Mouse (Mus musculus) embryonic stem cell, embryonic (primary cell): ENCODE results near the gene Phf13.

ENCODE experiments used
- CTCF ChIA-PET, 4 experiments: fragments of 300-600 bp in 2 of 4; fragments of 350-600 bp in 2 of 4; sonication (Branson Sonifier 250); formaldehyde crosslinking; loops; one replicate each; lab custom pipeline; 2022; ENCODE audit warnings: inconsistent platforms in 2 of 4; lab: Charles Lee
- POLR2A ChIA-PET, 4 experiments: fragments of 300-600 bp in 2 of 4; fragments of 350-600 bp in 2 of 4; sonication (Branson Sonifier 250); formaldehyde crosslinking; loops; one replicate each; lab custom pipeline; 2022; ENCODE audit warnings: antibody characterized with exemption in 4 of 4, inconsistent platforms in 1 of 4; lab: Charles Lee

The Phf13 gene

GRCm38 (mm10) chr4:151988342-151989109, 7.5 kb downstream of the Phf13 start, which contains the start of gene Thap3:
Gene Thap3, minus strand, starts transcription at chr4:151988997.
- POLR2A ChIA-PET = interaction anchor here in 3 of 4 experiments (0.6 to 5.3 kb wide), 19 partner anchors 8 to 323 kb away, joined by 3 to 42 read pairs (median 4); partner anchors contain the start of genes Klhl21 (in 3 of the 3), Nol9 (in 2 of the 3), Tas1r1 (in 2 of the 3) and Zbtb48 (in 2 of the 3)
- CTCF ChIA-PET = interaction anchor here (0.5 to 2.5 kb wide), 18 partner anchors 8 to 199 kb away, joined by 3 to 13 read pairs (median 4); partner anchors contain the start of gene Nol9 (in 2 of the 4)

GRCm38 (mm10) chr4:151988014-151988341, 8.1 kb downstream of the Phf13 start:
- ChIA-PET POLR2A (interaction anchor here in 3 of 4 experiments (0.7 to 5.3 kb wide), 10 partner anchors 8 to 337 kb away, joined by 3 to 42 read pairs (median 4); partner anchors contain the start of genes Klhl21 (in 2 of the 3), Phf13 (in 1 of the 3) and Rpl22 (in 1 of the 3)), CTCF (interaction anchor here in 1 of 4 experiments (0.6 to 1.1 kb wide), 2 partner anchors 15 to 68 kb away, joined by 3 read pairs; no protein-coding TSS in a partner anchor)

GRCm38 (mm10) chr4:151986650-151987049, 9.4 kb downstream of the Phf13 start:
- ChIA-PET POLR2A (interaction anchor here in 2 of 4 experiments (0.8 to 1.9 kb wide), 8 partner anchors 13 to 115 kb away, joined by 3 to 7 read pairs (median 4); partner anchors contain the start of genes Klhl21 (in 1 of the 2) and Zbtb48 (in 1 of the 2)), CTCF (interaction anchor here in 3 of 4 experiments (0.6 to 2.6 kb wide), 10 partner anchors 9 to 857 kb away, joined by 3 to 8 read pairs (median 4); partner anchors contain the start of gene Dnajc11 (in 1 of the 3))

- POLR2A ChIA-PET = interaction anchor here in 3 of 4 experiments (0.6 to 1.7 kb wide), 6 partner anchors 12 to 103 kb away, joined by 3 to 7 read pairs (median 4); partner anchors contain the start of genes Klhl21 (in 2 of the 3) and Zbtb48 (in 1 of the 3)
- CTCF ChIA-PET = interaction anchor here in 3 of 4 experiments (0.6 to 2.6 kb wide), 8 partner anchors 8 to 168 kb away, joined by 3 to 8 read pairs (median 4); partner anchors contain the start of gene Dnajc11 (in 1 of the 3)
Observed at GRCm38 (mm10) chr4:151985886-151986285, 10.2 kb downstream of the Phf13 start.

GRCm38 (mm10) chr4:151983560-151983959, 12.5 kb downstream of the Phf13 start:
- POLR2A ChIA-PET = interaction anchor here (0.6 to 2.5 kb wide), 30 partner anchors 8 to 508 kb away, joined by 3 to 10 read pairs (median 4); partner anchors contain the start of genes Phf13 (in 3 of the 4), Klhl21 (in 2 of the 4), Espn (in 1 of the 4) and Tas1r1 (in 1 of the 4)
- CTCF ChIA-PET = interaction anchor here (0.5 to 4.4 kb wide), 18 partner anchors 9 to 642 kb away, joined by 3 to 47 read pairs (median 4); partner anchors contain the start of genes Dnajc11 (in 1 of the 4), Phf13 (in 1 of the 4), Rnf207 (in 1 of the 4) and Zbtb48 (in 1 of the 4)

GRCm38 (mm10) chr4:151983043-151983442, 13.0 kb downstream of the Phf13 start:
- POLR2A ChIA-PET = interaction anchor here (0.6 to 2.5 kb wide), 26 partner anchors 8 to 225 kb away, joined by 3 to 10 read pairs (median 4); partner anchors contain the start of genes Phf13 (in 3 of the 4), Klhl21 (in 2 of the 4), Tas1r1 (in 1 of the 4) and Zbtb48 (in 1 of the 4)
- CTCF ChIA-PET = interaction anchor here (0.5 to 4.4 kb wide), 17 partner anchors 9 to 1333 kb away, joined by 3 to 47 read pairs (median 4); partner anchors contain the start of genes Dnajc11 (in 1 of the 4), Phf13 (in 1 of the 4), Rnf207 (in 1 of the 4) and Zbtb48 (in 1 of the 4)

- ChIA-PET POLR2A (interaction anchor here (0.7 to 2.4 kb wide), 27 partner anchors 7 to 78 kb away, joined by 3 to 11 read pairs (median 4); partner anchors contain the start of genes Klhl21 (in 3 of the 4), Nol9 (in 2 of the 4), Phf13 (in 2 of the 4) and Zbtb48 (in 2 of the 4)), CTCF (interaction anchor here (0.6 to 4.4 kb wide), 62 partner anchors 8 to 267 kb away, joined by 3 to 47 read pairs (median 4); partner anchors contain the start of genes Klhl21 (in 3 of the 4), Nol9 (in 2 of the 4), Tas1r1 (in 2 of the 4) and Dnajc11 (in 1 of the 4))
Observed at GRCm38 (mm10) chr4:151981363-151981762, 14.7 kb downstream of the Phf13 start.

GRCm38 (mm10) chr4:151980699-151981098, 15.4 kb downstream of the Phf13 start:
- CTCF ChIA-PET = interaction anchor here (0.6 to 4.4 kb wide), 57 partner anchors 8 to 206 kb away, joined by 3 to 47 read pairs (median 4); partner anchors contain the start of genes Thap3 (in 3 of the 4), Nol9 (in 2 of the 4), Phf13 (in 2 of the 4) and Tas1r1 (in 2 of the 4)

GRCm38 (mm10) chr4:151977748-151978147, 18.3 kb downstream of the Phf13 start:
- ChIA-PET CTCF (interaction anchor here in 3 of 4 experiments (0.6 to 1.7 kb wide), 5 partner anchors 9 to 1170 kb away, joined by 3 read pairs; partner anchors contain the start of gene Zbtb48 (in 1 of the 3)), POLR2A (interaction anchor here in 2 of 4 experiments (0.6 to 1.2 kb wide), 2 partner anchors 27 to 32 kb away, joined by 3 read pairs; no protein-coding TSS in a partner anchor)

More at GRCm38 (mm10) chr4:151980699-151981098, 15.4 kb downstream of the Phf13 start:
- POLR2A ChIA-PET = interaction anchor here (1.0 to 2.4 kb wide), 21 partner anchors 8 to 62 kb away, joined by 3 to 11 read pairs (median 5); partner anchors contain the start of genes Klhl21 (in 3 of the 4), Nol9 (in 2 of the 4), Tas1r1 (in 2 of the 4) and Zbtb48 (in 2 of the 4)

- ChIA-PET CTCF (interaction anchor here (0.6 to 4.7 kb wide), 19 partner anchors 9 to 213 kb away, joined by 3 to 57 read pairs (median 3); partner anchors contain the start of genes Dnajc11 (in 2 of the 4), Phf13 (in 2 of the 4), Klhl21 (in 1 of the 4) and Nol9 (in 1 of the 4)), POLR2A (interaction anchor here in 2 of 4 experiments (1.0 to 3.9 kb wide), 7 partner anchors 12 to 42 kb away, joined by 3 to 15 read pairs (median 4); partner anchors contain the start of genes Klhl21 (in 2 of the 2) and Dnajc11 (in 1 of the 2))
Observed at GRCm38 (mm10) chr4:151975441-151975840, 20.6 kb downstream of the Phf13 start.

GRCm38 (mm10) chr4:151972221-151972967, 23.7 kb downstream of the Phf13 start:
- CTCF ChIA-PET = interaction anchor here (0.6 to 4.7 kb wide), 78 partner anchors 8 to 489 kb away, joined by 3 to 57 read pairs (median 4); partner anchors contain the start of genes Dnajc11 (in 4 of the 4), Thap3 (in 3 of the 4), Phf13 (in 2 of the 4) and Tas1r1 (in 2 of the 4)
- POLR2A ChIA-PET = interaction anchor here (0.6 to 7.0 kb wide), 28 partner anchors 8 to 1703 kb away, joined by 3 to 55 read pairs (median 4); partner anchors contain the start of genes Klhl21 (in 2 of the 4), Camta1 (in 1 of the 4), Nol9 (in 1 of the 4) and Phf13 (in 1 of the 4)

- ChIA-PET CTCF (interaction anchor here (0.5 to 3.4 kb wide), 10 partner anchors 8 to 1559 kb away, joined by 3 to 32 read pairs (median 4); partner anchors contain the start of gene Phf13 (in 1 of the 4)), POLR2A (interaction anchor here in 2 of 4 experiments (0.5 to 7.0 kb wide), 13 partner anchors 8 to 569 kb away, joined by 3 to 55 read pairs (median 4); partner anchors contain the start of gene Klhl21 (in 1 of the 2))
Observed at GRCm38 (mm10) chr4:151968204-151968921, 27.7 kb downstream of the Phf13 start.

GRCm38 (mm10) chr4:151962817-151963216, 33.2 kb downstream of the Phf13 start:
- POLR2A ChIA-PET = interaction anchor here in 2 of 4 experiments (0.7 to 6.1 kb wide), 6 partner anchors 9 to 100 kb away, joined by 3 to 55 read pairs (median 4); partner anchors contain the start of gene Dnajc11 (in 1 of the 2)
- CTCF ChIA-PET = interaction anchor here in 2 of 4 experiments (0.7 to 6.6 kb wide), 4 partner anchors 10 to 29 kb away, joined by 3 to 57 read pairs (median 7); partner anchors contain the start of gene Dnajc11 (in 1 of the 2)

- ChIA-PET POLR2A (interaction anchor here in 2 of 4 experiments (0.6 to 6.8 kb wide), 10 partner anchors 8 to 648 kb away, joined by 3 to 55 read pairs (median 4); partner anchors contain the start of genes Klhl21 (in 2 of the 2) and Dnajc11 (in 1 of the 2)), CTCF (interaction anchor here in 2 of 4 experiments (0.6 to 6.6 kb wide), 4 partner anchors 9 to 184 kb away, joined by 3 to 57 read pairs (median 4); no protein-coding TSS in a partner anchor)
Observed at GRCm38 (mm10) chr4:151960513-151960854, 35.6 kb downstream of the Phf13 start.
